Mouse (Mus musculus) kidney, postnatal 0 days (tissue): ENCODE measurements around the gene Shf. TPM values are rescaled to one million over a fixed set of nuclear protein-coding genes. Genes with fewer than 3 reads are reported as not detected.
"Not testable (repeated sequence)": the region's sequence is repeated elsewhere in the genome, so short reads cannot be mapped to it uniquely, and the experiment has no call there.

Experiments used
- ATAC-seq: fragments of 200-750 bp; cut with Nextera tagmentation; replicated peaks from 2 replicates; pipeline ENCODE4 v1.8.0; 2017; ENCODE audit warnings: low read depth, moderate number of reproducible peaks, moderate TSS enrichment, moderate library complexity; ENCODE audit not compliant: low FRiP score
- DNase-seq: peaks from one replicate; pipeline ENCODE4 v3.0.0-alpha.2; 2016; ENCODE audit warnings: low spot score
- H3K27ac ChIP-seq: fragments of 300-500 bp; sonication (generic); 2 replicates; pipeline ENCODE4 v1.5.1; 2014; ENCODE audit warnings: mild to moderate bottlenecking
- H3K27me3 ChIP-seq: fragments of 300-500 bp; sonication (generic); 2 replicates; pipeline ENCODE4 v1.6.1; 2014; ENCODE audit warnings: low read length, mixed read lengths; ENCODE audit not compliant: insufficient read depth
- H3K36me3 ChIP-seq: fragments of 300-500 bp; sonication (generic); 2 replicates; pipeline ENCODE4 v1.6.1; 2014; ENCODE audit warnings: low read length, mixed read lengths; ENCODE audit not compliant: insufficient read depth
- H3K4me1 ChIP-seq: fragments of 300-500 bp; sonication (generic); replicated peaks from 2 replicates; pipeline ENCODE4 v1.6.1; 2014; ENCODE audit warnings: antibody characterized with exemption, low read length, mixed read lengths; ENCODE audit not compliant: insufficient read depth
- H3K4me2 ChIP-seq: fragments of 300-500 bp; sonication (generic); 2 replicates; pipeline ENCODE4 v1.6.1; 2014; ENCODE audit warnings: mild to moderate bottlenecking, low read length, moderate library complexity, mixed read lengths
- H3K4me3 ChIP-seq: fragments of 300-500 bp; sonication (generic); replicated peaks from 2 replicates; pipeline ENCODE4 v1.5.1; 2014; ENCODE audit warnings: low read depth, low read length
- H3K9ac ChIP-seq: fragments of 300-500 bp; sonication (generic); 2 replicates; pipeline ENCODE4 v1.6.1; 2014; ENCODE audit warnings: low read depth, low read length
- H3K9me3 ChIP-seq: fragments of 300-500 bp; sonication (generic); replicated peaks from 2 replicates; pipeline ENCODE4 v1.6.1; 2016; ENCODE audit warnings: low read length, inconsistent platforms, mixed read lengths
- CTCF ChIP-seq: IDR thresholded peaks from 2 replicates; pipeline ENCODE4 v1.5.1; 2016; ENCODE audit warnings: antibody characterized with exemption, low read depth, mild to moderate bottlenecking, moderate library complexity
- WGBS: fragments of 180-500 bp; shearing (Covaris S2); extraction: QIAGEN DNeasy Blood & Tissue Kit; methylation state at CpG from one replicate; pipeline ENCODE4 v1.1.7; 2014; 5-methylcytosine and 5-hydroxymethylcytosine counted together
- polyA plus RNA-seq: library from polyadenylated mRNA; unstranded; fragments of >200 nt; fragmentation: Nextera tagmentation; extraction: Ambion mirVana; gene quantifications from 2 replicates; pipeline ENCODE4 v1.2.1, GENCODE M21; 2015

The Shf gene
- 1.3 and 2.3 TPM in 2 replicates for polyA plus RNA-seq

GRCm38 (mm10) chr2:122368995-122369739, at the start of gene Shf:
Gene Shf (minus strand): TSS chr2:122369162.
- DNase-seq (peak; percentile 93), ATAC-seq (peak; percentile 93)
- H3K9ac ChIP-seq: peak within 1 kb of the TSS; percentile 78
- WGBS: under 1% methylated on average over 39 of the region's 54 CpGs
- TF ChIP-seq CTCF: no peak
- no peaks in the 10 kb centered on the region for H3K27me3 ChIP-seq
- peak within 1 kb of the TSS; percentile 88 for H3K4me2 ChIP-seq
- peak within 1 kb of the TSS; percentile 51; the same call in 1 of the 2 replicates for H3K27ac ChIP-seq
- H3K4me3 ChIP-seq: peak within 1 kb of the TSS; percentile 70
- no peaks in the 10 kb centered on the region for H3K9me3 ChIP-seq
- H3K36me3 ChIP-seq: peaks cover under 1% of the 10 kb centered on the region; the same call in 1 of the 2 replicates
- peaks cover 7% of the 10 kb centered on the region for H3K4me1 ChIP-seq

GRCm38 (mm10) chr2:122408928-122409327, 40.0 kb upstream of the Shf start:
- DNase-seq (no peak), ATAC-seq (no peak)
- no peaks in the 10 kb centered on the region for H3K9me3 ChIP-seq
- TF ChIP-seq CTCF: no peak
- no peaks in the 10 kb centered on the region for H3K27me3 ChIP-seq
- H3K4me3 ChIP-seq: no peak overlapping the region
- no peak overlapping the region for H3K9ac ChIP-seq
- 75% methylated on average over 7 of the region's 7 CpGs for WGBS
- no peaks in the 10 kb centered on the region for H3K4me1 ChIP-seq
- no peak overlapping the region for H3K27ac ChIP-seq
- no peaks in the 10 kb centered on the region for H3K36me3 ChIP-seq
- no peak overlapping the region for H3K4me2 ChIP-seq

- H3K27ac ChIP-seq: no peak overlapping the region
- DNase-seq (no peak), ATAC-seq (no peak)
- H3K9ac ChIP-seq: no peak overlapping the region
- H3K27me3 ChIP-seq: no peaks in the 10 kb centered on the region
- TF ChIP-seq CTCF: no peak
- WGBS: 85% methylated on average over 2 of the region's 2 CpGs
- no peak overlapping the region for H3K4me2 ChIP-seq
- H3K9me3 ChIP-seq: no peaks in the 10 kb centered on the region
- no peaks in the 10 kb centered on the region for H3K4me1 ChIP-seq
- no peak overlapping the region for H3K4me3 ChIP-seq
- no peaks in the 10 kb centered on the region for H3K36me3 ChIP-seq
These were observed 38.6 kb upstream of the Shf start for GRCm38 (mm10) chr2:122407607-122408006.

GRCm38 (mm10) chr2:122396150-122396549, 27.2 kb upstream of the Shf start:
- Histone ChIP-seq H3K27me3 (no peaks in the 10 kb centered on the region), H3K27ac (no peak overlapping the region), H3K4me1 (no peaks in the 10 kb centered on the region), H3K4me3 (no peak overlapping the region), H3K36me3 (no peaks in the 10 kb centered on the region), H3K9ac (no peak overlapping the region), H3K4me2 (no peak overlapping the region), H3K9me3 (no peaks in the 10 kb centered on the region)
- DNase-seq (no peak), ATAC-seq (no peak)
- no peak for TF ChIP-seq CTCF
- WGBS: 84% methylated on average over 1 of the region's 1 CpGs

GRCm38 (mm10) chr2:122387135-122387534, 18.2 kb upstream of the Shf start:
- not testable (repeated sequence) for DNase-seq, H3K4me2 ChIP-seq, H3K4me3 ChIP-seq, H3K27ac ChIP-seq, H3K36me3 ChIP-seq, H3K9ac ChIP-seq, H3K27me3 ChIP-seq, H3K9me3 ChIP-seq, ATAC-seq, H3K4me1 ChIP-seq
- 93% methylated on average over 3 of the region's 3 CpGs for WGBS

- no peak overlapping the region for H3K4me2 ChIP-seq
- ATAC-seq: no peak
- no peaks in the 10 kb centered on the region for H3K36me3 ChIP-seq
- H3K4me1 ChIP-seq: no peaks in the 10 kb centered on the region
- DNase-seq: no peak
- H3K27ac ChIP-seq: no peak overlapping the region
- H3K27me3 ChIP-seq: no peaks in the 10 kb centered on the region
- 54% methylated on average over 3 of the region's 3 CpGs for WGBS
- no peaks in the 10 kb centered on the region for H3K9me3 ChIP-seq
- no peak overlapping the region for H3K4me3 ChIP-seq
- peak; percentile 12; the same call in 1 of the 2 replicates for TF ChIP-seq CTCF
- H3K9ac ChIP-seq: no peak overlapping the region
These were observed 16.1 kb upstream of the Shf start for GRCm38 (mm10) chr2:122385095-122385494.

- 59% methylated on average over 6 of the region's 6 CpGs for WGBS
- no peak overlapping the region for H3K4me2 ChIP-seq
- no peaks in the 10 kb centered on the region for H3K27me3 ChIP-seq
- ATAC-seq (no peak), DNase-seq (no peak)
- no peak for TF ChIP-seq CTCF
- no peaks in the 10 kb centered on the region for H3K9me3 ChIP-seq
- no peak overlapping the region for H3K27ac ChIP-seq
- no peak overlapping the region for H3K4me3 ChIP-seq
- no peak overlapping the region for H3K9ac ChIP-seq
- H3K4me1 ChIP-seq: no peaks in the 10 kb centered on the region
- H3K36me3 ChIP-seq: no peaks in the 10 kb centered on the region
These were observed 13.2 kb upstream of the Shf start for GRCm38 (mm10) chr2:122382121-122382520.
